Mouse (Mus musculus) CD4-positive, CD25-positive, alpha-beta regulatory T cell (primary cell): Measurements from ENCODE around the gene Cysltr1. TPM values are rescaled to one million over a fixed set of nuclear protein-coding genes. Genes with fewer than 3 reads are reported as not detected.

Experiments
- polyA plus RNA-seq: library from polyadenylated mRNA; unstranded; fragments of 100-300 nt; shearing (Covaris generic); gene quantifications from one replicate; pipeline ENCODE4 v1.2.1, GENCODE M21; 2017

Cysltr1 gene
- 0.73 TPM for polyA plus RNA-seq

DNA sequence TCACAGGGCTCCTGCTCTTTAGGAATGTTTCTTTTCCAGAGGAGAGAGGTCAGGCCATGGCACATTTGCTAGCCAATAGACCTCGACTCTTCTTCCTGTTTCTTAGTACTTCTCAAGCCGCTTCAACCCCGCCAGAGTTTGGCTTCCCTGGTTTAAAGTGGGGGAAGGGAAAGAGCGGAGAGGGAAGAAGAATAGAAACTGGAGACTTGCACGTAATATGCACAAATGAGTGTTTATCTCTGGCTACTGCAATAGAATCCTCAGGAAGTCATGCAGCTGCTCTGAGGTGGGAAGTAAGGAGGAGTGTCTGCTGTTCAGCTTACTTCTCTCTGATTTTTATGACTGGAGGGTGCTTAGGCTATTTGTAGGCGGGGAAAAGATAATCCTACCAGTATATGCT is at the start of gene Cysltr1:
Gene Cysltr1 (minus strand): TSS at position 294 of the 400 bp plus-strand sequence.

DNA sequence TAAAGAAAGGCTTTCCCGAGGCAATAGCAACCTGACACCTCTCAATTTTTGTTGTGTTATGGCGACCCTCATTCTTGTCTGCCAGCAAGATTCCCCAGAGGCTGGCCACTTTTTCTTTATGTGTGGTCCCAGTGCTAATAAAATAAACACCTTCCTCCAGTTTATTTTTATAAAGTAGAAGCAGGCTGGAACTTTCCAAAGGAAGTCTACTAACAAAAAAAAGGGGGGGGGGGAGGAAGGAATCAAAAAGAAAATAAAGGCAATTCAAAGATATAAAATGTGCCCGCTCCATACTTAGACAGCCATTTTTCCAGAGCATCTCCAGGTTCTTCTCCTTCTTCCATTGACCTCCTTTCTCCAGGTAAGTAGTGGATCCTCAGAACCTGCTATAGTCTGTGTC is 20.6 kb downstream of the Cysltr1 start, which contains the start of gene Gm5127:
Gene Gm5127 (plus strand): TSS at position 301 of the 400 bp plus-strand sequence.

Other genes with a start within 250 kb of the Cysltr1 start
- gene Fndc3c1, start 118.3 kb downstream of the Cysltr1 start, polyA plus RNA-seq = not detected
- gene Gm5127, start 20.5 kb downstream of the Cysltr1 start, polyA plus RNA-seq = 0.50 TPM
- gene Rtl3, start 237.0 kb upstream of the Cysltr1 start, polyA plus RNA-seq = 0.06 TPM